Mouse (Mus musculus): ENCODE measurements around the gene Gm136. TPM values are rescaled to one million over a fixed set of nuclear protein-coding genes. Genes with fewer than 3 reads are reported as not detected.

Gm136 gene
- polyA plus RNA-seq, 1 experiment from 2014 or later = not detected

- no peaks in the 10 kb centered on the region for H3K36me3 ChIP-seq
- H3K27ac ChIP-seq (replicated peaks) = no peak overlapping the region
- no peak for ATAC-seq (ENCODE audit: insufficient number of reproducible peaks, low FRiP score, low TSS enrichment, low read depth)
- H3K4me2 ChIP-seq (replicated peaks) = no peak overlapping the region
- no peaks in the 10 kb centered on the region for H3K9me3 ChIP-seq (replicated peaks)
- H3K27me3 ChIP-seq = no peaks in the 10 kb centered on the region
- H3K4me1 ChIP-seq = no peaks in the 10 kb centered on the region
- WGBS = 66% methylated on average over 3 of the region's 3 CpGs
- no peak overlapping the region for H3K4me3 ChIP-seq (replicated peaks)
- no peak overlapping the region for H3K9ac ChIP-seq
Measured at GRCm38 (mm10) chr4:34708127-34708526, 47.9 kb downstream of the Gm136 start.

GRCm38 (mm10) chr4:34707248-34707647 is 48.8 kb downstream of the Gm136 start:
- Histone ChIP-seq H3K9ac (no peak overlapping the region), H3K4me2 (replicated peaks) (no peak overlapping the region), H3K9me3 (replicated peaks) (no peaks in the 10 kb centered on the region), H3K27me3 (no peaks in the 10 kb centered on the region), H3K4me1 (no peaks in the 10 kb centered on the region), H3K27ac (replicated peaks) (no peak overlapping the region), H3K36me3 (no peaks in the 10 kb centered on the region), H3K4me3 (replicated peaks) (no peak overlapping the region)
- ATAC-seq (ENCODE audit: insufficient number of reproducible peaks, low FRiP score, low TSS enrichment, low read depth) = no peak
- WGBS = 78% methylated on average over 3 of the region's 3 CpGs

- Histone ChIP-seq H3K27ac (replicated peaks) (no peak overlapping the region), H3K9ac (no peak overlapping the region), H3K9me3 (replicated peaks) (no peaks in the 10 kb centered on the region), H3K36me3 (no peaks in the 10 kb centered on the region), H3K4me2 (replicated peaks) (no peak overlapping the region), H3K4me3 (replicated peaks) (no peak overlapping the region), H3K27me3 (no peaks in the 10 kb centered on the region), H3K4me1 (no peaks in the 10 kb centered on the region)
- 64% methylated on average over 4 of the region's 4 CpGs for WGBS
- no peak for ATAC-seq (ENCODE audit: insufficient number of reproducible peaks, low FRiP score, low TSS enrichment, low read depth)
Measured at GRCm38 (mm10) chr4:34703029-34703428, 53.0 kb downstream of the Gm136 start.

- 95% methylated on average over 11 of the region's 11 CpGs for WGBS
- Histone ChIP-seq H3K36me3 (no peaks in the 10 kb centered on the region), H3K9me3 (replicated peaks) (no peaks in the 10 kb centered on the region), H3K27ac (replicated peaks) (no peak overlapping the region), H3K9ac (no peak overlapping the region), H3K4me3 (replicated peaks) (no peak overlapping the region), H3K27me3 (no peaks in the 10 kb centered on the region), H3K4me2 (replicated peaks) (no peak overlapping the region), H3K4me1 (no peaks in the 10 kb centered on the region)
- ATAC-seq (ENCODE audit: insufficient number of reproducible peaks, low FRiP score, low TSS enrichment, low read depth) = no peak
Measured at GRCm38 (mm10) chr4:34702231-34702630, 53.8 kb downstream of the Gm136 start.

- no peaks in the 10 kb centered on the region for H3K9me3 ChIP-seq (replicated peaks)
- no peaks in the 10 kb centered on the region for H3K36me3 ChIP-seq
- no peak overlapping the region for H3K27ac ChIP-seq (replicated peaks)
- WGBS = 46% methylated on average over 5 of the region's 5 CpGs
- H3K4me1 ChIP-seq = no peaks in the 10 kb centered on the region
- no peak overlapping the region for H3K4me3 ChIP-seq (replicated peaks)
- H3K9ac ChIP-seq = no peak overlapping the region
- no peak for ATAC-seq (ENCODE audit: insufficient number of reproducible peaks, low FRiP score, low TSS enrichment, low read depth)
- no peak overlapping the region for H3K4me2 ChIP-seq (replicated peaks)
- no peaks in the 10 kb centered on the region for H3K27me3 ChIP-seq
Measured at GRCm38 (mm10) chr4:34701528-34701927, 54.5 kb downstream of the Gm136 start.

Other genes starting within 250 kb of the Gm136 start
- 56.0 and 56.5 TPM in 2 replicates for gene Akirin2, start 205.3 kb downstream of the Gm136 start, polyA plus RNA-seq (2015; fragmentation: Nextera tagmentation; extraction: Ambion mirVana)
- gene Orc3, start 141.3 kb downstream of the Gm136 start, polyA plus RNA-seq (2015; fragmentation: Nextera tagmentation; extraction: Ambion mirVana) = 72.8 and 75.4 TPM in 2 replicates
- gene Rars2, start 141.3 kb downstream of the Gm136 start, polyA plus RNA-seq (2015; fragmentation: Nextera tagmentation; extraction: Ambion mirVana) = 53.6 and 60.7 TPM in 2 replicates
- 47.7 TPM in 2 replicates for gene Slc35a1, start 68.8 kb downstream of the Gm136 start, polyA plus RNA-seq (2015; fragmentation: Nextera tagmentation; extraction: Ambion mirVana)
- gene Cfap206, start 26.1 kb downstream of the Gm136 start, polyA plus RNA-seq (2015; fragmentation: Nextera tagmentation; extraction: Ambion mirVana) = 9.5 and 20.1 TPM in 2 replicates
- 47.1 and 52.0 TPM in 2 replicates for gene Smim8, start 22.2 kb upstream of the Gm136 start, polyA plus RNA-seq (2015; fragmentation: Nextera tagmentation; extraction: Ambion mirVana)
- gene Zfp292, start 126.7 kb upstream of the Gm136 start, polyA plus RNA-seq (2015; fragmentation: Nextera tagmentation; extraction: Ambion mirVana) = 15.4 and 16.9 TPM in 2 replicates
- 0.60 and 0.92 TPM in 2 replicates for gene Cga, start 137.5 kb upstream of the Gm136 start, polyA plus RNA-seq (2015; fragmentation: Nextera tagmentation; extraction: Ambion mirVana)